Mouse (Mus musculus): Measurements from ENCODE around the gene Shroom1.
"Not testable (repeated sequence)": the region's sequence is repeated elsewhere in the genome, so short reads cannot be mapped to it uniquely, and the experiment has no call there.

The Shroom1 gene

GRCm38 (mm10) chr11:53456474-53457371 is at the start of gene Shroom1, which contains the start of gene Gm10447:
Gene Shroom1, plus strand, starts transcription at chr11:53457205.
Gene Gm10447, minus strand, starts transcription at chr11:53457110.
- DNase-seq (ENCODE audit: low read depth), result no peak

- DNase-seq (ENCODE audit: low read depth), result peak; percentile 64
Observed at GRCm38 (mm10) chr11:53411738-53412137, 45.3 kb upstream of the Shroom1 start.

- no peak for DNase-seq (ENCODE audit: low read depth)
Observed at GRCm38 (mm10) chr11:53413871-53414270, 43.1 kb upstream of the Shroom1 start.

GRCm38 (mm10) chr11:53418048-53418447 is 39.0 kb upstream of the Shroom1 start:
- no peak for DNase-seq (ENCODE audit: low read depth)

GRCm38 (mm10) chr11:53423036-53423435 is 34.0 kb upstream of the Shroom1 start, which contains the start of gene Leap2:
Gene Leap2, minus strand, starts transcription at chr11:53423170.
- no peak for DNase-seq (ENCODE audit: low read depth)

- peak; percentile 19 for DNase-seq (ENCODE audit: low read depth)
Observed at GRCm38 (mm10) chr11:53424826-53425225, 32.2 kb upstream of the Shroom1 start.

- no peak for DNase-seq (ENCODE audit: low read depth)
Observed at GRCm38 (mm10) chr11:53425251-53425650, 31.8 kb upstream of the Shroom1 start.

GRCm38 (mm10) chr11:53425711-53426255 is 31.2 kb upstream of the Shroom1 start:
- DNase-seq (ENCODE audit: low read depth), result no peak

- not testable (repeated sequence) for DNase-seq (ENCODE audit: low read depth)
Observed at GRCm38 (mm10) chr11:53426914-53427313, 30.1 kb upstream of the Shroom1 start.

GRCm38 (mm10) chr11:53427993-53428715 is 28.9 kb upstream of the Shroom1 start:
- DNase-seq (ENCODE audit: low read depth), result no peak

- DNase-seq (ENCODE audit: low read depth), result no peak
Observed at GRCm38 (mm10) chr11:53428716-53429057, 28.3 kb upstream of the Shroom1 start.

- peak; percentile 33 for DNase-seq (ENCODE audit: low read depth)
Observed at GRCm38 (mm10) chr11:53429182-53429581, 27.8 kb upstream of the Shroom1 start.

- DNase-seq (ENCODE audit: low read depth), result peak; percentile 83
Observed at GRCm38 (mm10) chr11:53430300-53430669, 26.7 kb upstream of the Shroom1 start.

GRCm38 (mm10) chr11:53430670-53431346 is 26.2 kb upstream of the Shroom1 start, which contains the start of the genes Uqcrq and Gdf9:
Gene Uqcrq, minus strand, starts transcription at chr11:53430831.
Gene Gdf9, plus strand, starts transcription at chr11:53431023.
- DNase-seq (ENCODE audit: low read depth), result peak; percentile 100

GRCm38 (mm10) chr11:53431347-53432056 is 25.5 kb upstream of the Shroom1 start:
- DNase-seq (ENCODE audit: low read depth), result peak; percentile 73

- DNase-seq (ENCODE audit: low read depth), result no peak
Observed at GRCm38 (mm10) chr11:53433057-53433456, 23.9 kb upstream of the Shroom1 start.

GRCm38 (mm10) chr11:53435504-53435903 is 21.5 kb upstream of the Shroom1 start:
- DNase-seq (ENCODE audit: low read depth), result peak; percentile 32

- no peak for DNase-seq (ENCODE audit: low read depth)
Observed at GRCm38 (mm10) chr11:53436338-53436737, 20.7 kb upstream of the Shroom1 start.

GRCm38 (mm10) chr11:53441921-53442320 is 15.1 kb upstream of the Shroom1 start:
- DNase-seq (ENCODE audit: low read depth), result peak; percentile 89

GRCm38 (mm10) chr11:53443861-53444260 is 13.1 kb upstream of the Shroom1 start:
- peak; percentile 67 for DNase-seq (ENCODE audit: low read depth)

- no peak for DNase-seq (ENCODE audit: low read depth)
Observed at GRCm38 (mm10) chr11:53445562-53445961, 11.4 kb upstream of the Shroom1 start.

All from 416B (cell line).